Mouse (Mus musculus): Measurements from ENCODE around the gene Osbpl11. TPM values are rescaled to one million over a fixed set of nuclear protein-coding genes. Genes with fewer than 3 reads are reported as not detected.
"Not testable (repeated sequence)": the region's sequence is repeated elsewhere in the genome, so short reads cannot be mapped to it uniquely, and the experiment has no call there.

The Osbpl11 gene
- polyA plus RNA-seq, 1 experiment from 2014 or later, result 18.9 TPM

- no peaks in the 10 kb centered on the region for H3K9me3 ChIP-seq (ENCODE audit: control insufficient read depth, low read length)
- no peak overlapping the region for H3K27ac ChIP-seq (ENCODE audit: low read depth, low read length)
- H3K4me3 ChIP-seq (ENCODE audit: low read length), result no peak overlapping the region
- H3K4me2 ChIP-seq (replicated peaks; ENCODE audit: low read depth, low read length), result no peak overlapping the region
- H3K4me1 ChIP-seq (ENCODE audit: control insufficient read depth, insufficient read depth, low read length), result no peaks in the 10 kb centered on the region
- ATAC-seq (ENCODE audit: low FRiP score, low TSS enrichment), result no peak
- H3K36me3 ChIP-seq (ENCODE audit: control insufficient read depth, insufficient read depth, low read length), result no peaks in the 10 kb centered on the region
- no peaks in the 10 kb centered on the region for H3K27me3 ChIP-seq (ENCODE audit: control insufficient read depth, insufficient read depth, low read length)
- 50% methylated on average over 4 of the region's 4 CpGs for WGBS
- H3K9ac ChIP-seq (ENCODE audit: low read depth, low read length), result no peak overlapping the region
Observed at GRCm38 (mm10) chr16:33154992-33155391, 29.9 kb upstream of the Osbpl11 start.

DNA sequence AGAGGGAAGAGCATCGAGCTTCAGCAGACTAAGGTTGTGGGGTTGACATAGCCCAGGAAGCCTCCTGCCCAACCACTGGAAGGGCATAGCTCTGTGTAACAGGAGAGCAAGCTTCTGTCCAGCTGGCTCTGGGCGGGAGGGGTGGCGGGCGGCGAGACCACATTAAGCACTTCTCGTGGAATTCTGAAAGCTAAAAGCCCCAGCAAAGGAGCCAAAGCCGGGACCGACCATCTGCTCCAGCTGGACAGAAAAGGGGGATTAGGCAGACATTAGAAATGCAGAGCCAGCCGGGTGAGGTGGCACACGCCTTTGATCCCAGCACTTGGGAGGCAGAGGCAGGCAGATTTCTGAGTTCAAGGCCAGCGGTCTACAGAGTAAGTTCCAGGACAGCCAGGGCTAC lies 26.9 kb upstream of the Osbpl11 start:
- no peak for ATAC-seq (ENCODE audit: low FRiP score, low TSS enrichment)
- Histone ChIP-seq H3K36me3 (ENCODE audit: control insufficient read depth, insufficient read depth, low read length) (no peaks in the 10 kb centered on the region), H3K9me3 (ENCODE audit: control insufficient read depth, low read length) (no peaks in the 10 kb centered on the region), H3K9ac (ENCODE audit: low read depth, low read length) (no peak overlapping the region), H3K27me3 (ENCODE audit: control insufficient read depth, insufficient read depth, low read length) (no peaks in the 10 kb centered on the region), H3K27ac (ENCODE audit: low read depth, low read length) (no peak overlapping the region), H3K4me1 (ENCODE audit: control insufficient read depth, insufficient read depth, low read length) (no peaks in the 10 kb centered on the region), H3K4me2 (replicated peaks; ENCODE audit: low read depth, low read length) (no peak overlapping the region), H3K4me3 (ENCODE audit: low read length) (no peak overlapping the region)
- 93% methylated on average over 11 of the region's 11 CpGs for WGBS

GRCm38 (mm10) chr16:33158590-33159071 lies 26.2 kb upstream of the Osbpl11 start:
- Histone ChIP-seq H3K9ac (ENCODE audit: low read depth, low read length) (no peak overlapping the region), H3K4me3 (ENCODE audit: low read length) (no peak overlapping the region), H3K27ac (ENCODE audit: low read depth, low read length) (no peak overlapping the region), H3K27me3 (ENCODE audit: control insufficient read depth, insufficient read depth, low read length) (no peaks in the 10 kb centered on the region), H3K36me3 (ENCODE audit: control insufficient read depth, insufficient read depth, low read length) (no peaks in the 10 kb centered on the region), H3K4me1 (ENCODE audit: control insufficient read depth, insufficient read depth, low read length) (no peaks in the 10 kb centered on the region), H3K9me3 (ENCODE audit: control insufficient read depth, low read length) (no peaks in the 10 kb centered on the region), H3K4me2 (replicated peaks; ENCODE audit: low read depth, low read length) (no peak overlapping the region)
- 95% methylated on average over 14 of the region's 14 CpGs for WGBS
- no peak for ATAC-seq (ENCODE audit: low FRiP score, low TSS enrichment)

GRCm38 (mm10) chr16:33159363-33159762 lies 25.5 kb upstream of the Osbpl11 start:
- no peaks in the 10 kb centered on the region for H3K36me3 ChIP-seq (ENCODE audit: control insufficient read depth, insufficient read depth, low read length)
- 86% methylated on average over 2 of the region's 2 CpGs for WGBS
- no peaks in the 10 kb centered on the region for H3K27me3 ChIP-seq (ENCODE audit: control insufficient read depth, insufficient read depth, low read length)
- no peak overlapping the region for H3K9ac ChIP-seq (ENCODE audit: low read depth, low read length)
- no peak overlapping the region for H3K27ac ChIP-seq (ENCODE audit: low read depth, low read length)
- no peak overlapping the region for H3K4me3 ChIP-seq (ENCODE audit: low read length)
- H3K4me2 ChIP-seq (replicated peaks; ENCODE audit: low read depth, low read length), result no peak overlapping the region
- H3K4me1 ChIP-seq (ENCODE audit: control insufficient read depth, insufficient read depth, low read length), result no peaks in the 10 kb centered on the region
- ATAC-seq (ENCODE audit: low FRiP score, low TSS enrichment), result no peak
- no peaks in the 10 kb centered on the region for H3K9me3 ChIP-seq (ENCODE audit: control insufficient read depth, low read length)

GRCm38 (mm10) chr16:33163330-33164090 lies 21.4 kb upstream of the Osbpl11 start:
- H3K4me3 ChIP-seq (ENCODE audit: low read length), result no peak overlapping the region
- H3K36me3 ChIP-seq (ENCODE audit: control insufficient read depth, insufficient read depth, low read length), result no peaks in the 10 kb centered on the region
- no peaks in the 10 kb centered on the region for H3K27me3 ChIP-seq (ENCODE audit: control insufficient read depth, insufficient read depth, low read length)
- no peak overlapping the region for H3K27ac ChIP-seq (ENCODE audit: low read depth, low read length)
- no peak for ATAC-seq (ENCODE audit: low FRiP score, low TSS enrichment)
- H3K9me3 ChIP-seq (ENCODE audit: control insufficient read depth, low read length), result 0 out of 2 replicates have a peak, but pooled peaks cover 3% of the 10 kb centered on the region
- 81% methylated on average over 13 of the region's 13 CpGs for WGBS
- no peak overlapping the region for H3K9ac ChIP-seq (ENCODE audit: low read depth, low read length)
- no peaks in the 10 kb centered on the region for H3K4me1 ChIP-seq (ENCODE audit: control insufficient read depth, insufficient read depth, low read length)
- no peak overlapping the region for H3K4me2 ChIP-seq (replicated peaks; ENCODE audit: low read depth, low read length)

- not testable (repeated sequence) for H3K4me1 ChIP-seq (ENCODE audit: control insufficient read depth, insufficient read depth, low read length); H3K4me2 ChIP-seq (replicated peaks; ENCODE audit: low read depth, low read length); ATAC-seq (ENCODE audit: low FRiP score, low TSS enrichment); H3K27ac ChIP-seq (ENCODE audit: low read depth, low read length); H3K9me3 ChIP-seq (ENCODE audit: control insufficient read depth, low read length); H3K4me3 ChIP-seq (ENCODE audit: low read length); H3K36me3 ChIP-seq (ENCODE audit: control insufficient read depth, insufficient read depth, low read length); H3K9ac ChIP-seq (ENCODE audit: low read depth, low read length); H3K27me3 ChIP-seq (ENCODE audit: control insufficient read depth, insufficient read depth, low read length)
- WGBS, result 70% methylated on average over 6 of the region's 6 CpGs
Observed at GRCm38 (mm10) chr16:33166284-33166683, 18.6 kb upstream of the Osbpl11 start.

- Histone ChIP-seq H3K4me1 (ENCODE audit: control insufficient read depth, insufficient read depth, low read length) (no peaks in the 10 kb centered on the region), H3K27me3 (ENCODE audit: control insufficient read depth, insufficient read depth, low read length) (no peaks in the 10 kb centered on the region), H3K4me3 (ENCODE audit: low read length) (no peak overlapping the region), H3K4me2 (replicated peaks; ENCODE audit: low read depth, low read length) (no peak overlapping the region), H3K36me3 (ENCODE audit: control insufficient read depth, insufficient read depth, low read length) (no peaks in the 10 kb centered on the region), H3K9ac (ENCODE audit: low read depth, low read length) (no peak overlapping the region), H3K27ac (ENCODE audit: low read depth, low read length) (no peak overlapping the region), H3K9me3 (ENCODE audit: control insufficient read depth, low read length) (0 out of 2 replicates have a peak, but pooled peaks cover 3% of the 10 kb centered on the region)
- no peak for ATAC-seq (ENCODE audit: low FRiP score, low TSS enrichment)
- 42% methylated on average over 5 of the region's 5 CpGs for WGBS
Observed at GRCm38 (mm10) chr16:33167537-33167936, 17.3 kb upstream of the Osbpl11 start.

DNA sequence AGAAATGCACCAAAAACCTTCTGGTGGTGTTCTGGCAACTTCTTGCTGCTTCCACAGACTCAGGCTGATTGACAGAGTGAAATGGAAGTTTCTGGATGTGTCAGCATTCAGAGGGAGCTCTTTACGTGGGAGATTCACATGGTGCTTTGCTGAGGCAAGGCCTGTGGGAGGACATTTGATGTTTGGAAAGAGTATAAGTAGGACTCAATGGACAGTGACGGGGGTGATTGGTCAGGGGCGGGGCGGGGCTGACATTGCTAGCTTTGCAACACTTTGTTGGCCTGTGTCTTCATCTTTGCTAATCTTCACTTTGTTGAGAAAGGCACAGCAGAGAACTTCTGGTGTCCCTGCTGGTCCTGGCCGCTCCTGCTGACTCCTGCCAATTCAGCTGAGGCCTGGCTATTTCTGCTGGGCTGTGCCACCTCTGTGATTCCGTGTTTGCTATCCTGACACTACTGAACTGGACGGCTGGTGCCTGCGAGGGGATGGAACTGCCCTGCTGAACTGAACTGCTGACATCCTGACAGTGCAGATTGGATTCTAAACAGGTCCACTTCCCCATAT lies 15.3 kb upstream of the Osbpl11 start:
- no peak for ATAC-seq (ENCODE audit: low FRiP score, low TSS enrichment)
- no peak overlapping the region for H3K27ac ChIP-seq (ENCODE audit: low read depth, low read length)
- H3K9me3 ChIP-seq (ENCODE audit: control insufficient read depth, low read length), result 0 out of 2 replicates have a peak, but pooled peaks cover 3% of the 10 kb centered on the region
- no peak overlapping the region for H3K9ac ChIP-seq (ENCODE audit: low read depth, low read length)
- no peaks in the 10 kb centered on the region for H3K27me3 ChIP-seq (ENCODE audit: control insufficient read depth, insufficient read depth, low read length)
- no peaks in the 10 kb centered on the region for H3K36me3 ChIP-seq (ENCODE audit: control insufficient read depth, insufficient read depth, low read length)
- H3K4me3 ChIP-seq (ENCODE audit: low read length), result no peak overlapping the region
- H3K4me2 ChIP-seq (replicated peaks; ENCODE audit: low read depth, low read length), result no peak overlapping the region
- H3K4me1 ChIP-seq (ENCODE audit: control insufficient read depth, insufficient read depth, low read length), result no peaks in the 10 kb centered on the region
- 74% methylated on average over 8 of the region's 8 CpGs for WGBS

All from kidney, embryonic 14.5 days (tissue).